Mouse (Mus musculus): ENCODE results near the gene Adcy1. TPM values are rescaled to one million over a fixed set of nuclear protein-coding genes. Genes with fewer than 3 reads are reported as not detected.

The Adcy1 gene
- polyA plus RNA-seq, 2 experiments = 0.13 to 0.24 TPM

- Histone ChIP-seq H3K4me3 (ENCODE audit: insufficient read depth in 1 of 2, low read depth in 2 of 2, low read length in 2 of 2) (no peak within 1 kb of the TSS), H3K9me3 (ENCODE audit: control insufficient read depth, low read length) (no peaks in the 10 kb centered on the region), H3K4me2 (ENCODE audit: low read depth) (no peak within 1 kb of the TSS), H3K9ac (replicated peaks) (no peak within 1 kb of the TSS), H3K27ac (no peak within 1 kb of the TSS), H3K27me3 (ENCODE audit: control insufficient read depth, insufficient read depth, low read length) (no peaks in the 10 kb centered on the region), H3K36me3 (replicated peaks; ENCODE audit: control insufficient read depth, insufficient read depth, low read depth) (no peaks in the 10 kb centered on the region), H3K4me1 (replicated peaks; ENCODE audit: control insufficient read depth in 2 of 2, insufficient read depth in 2 of 2, low read length in 1 of 2) (peaks cover 0 to 7% of the 10 kb centered on the region in 2 experiments; a peak in 2 of 4 replicates)
- DNase-seq (ENCODE audit: low read depth in 3 of 3, low spot score in 3 of 3) (no peak), ATAC-seq (ENCODE audit: insufficient read depth) (no peak)
- whole genome bisulfite sequencing (ENCODE audit: insufficient replicate concordance) = 73% methylated on average over 12 of the region's 13 CpGs
- no peak for TF ChIP-seq CTCF (IDR thresholded peaks at IDR 0.05; ENCODE audit: low read depth)
These were observed 125.2 kb downstream of the Adcy1 start, which contains the start of gene Gm11985 for GRCm38 (mm10) chr11:7188469-7188868. TSS of gene Gm11985 (minus strand) at chr11:7188569.

DNA sequence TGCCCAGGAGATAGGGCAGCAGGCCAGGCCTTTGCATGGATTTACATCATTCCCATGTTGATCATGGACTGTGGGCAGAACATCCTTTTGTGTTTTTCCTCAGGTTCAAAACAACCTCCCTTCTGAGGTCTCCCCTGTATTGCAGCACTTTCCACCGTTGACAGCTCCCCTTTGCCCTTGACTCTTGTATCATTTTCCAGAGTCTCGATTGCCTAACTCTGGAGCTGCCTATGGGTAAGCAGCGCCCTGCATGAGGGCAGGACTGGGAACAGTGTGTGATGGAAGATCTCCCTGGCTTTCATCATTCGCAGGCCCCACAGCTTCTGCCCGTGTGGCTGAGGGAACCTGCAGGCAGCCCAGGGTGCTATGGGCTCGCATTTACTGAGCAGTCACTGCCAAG, 129.4 kb downstream of the Adcy1 start:
- H3K4me3 ChIP-seq (ENCODE audit: insufficient read depth in 1 of 2, low read depth in 2 of 2, low read length in 2 of 2) = no peak overlapping the region
- H3K27me3 ChIP-seq (ENCODE audit: control insufficient read depth, insufficient read depth, low read length) = no peaks in the 10 kb centered on the region
- no peak overlapping the region for H3K27ac ChIP-seq
- H3K36me3 ChIP-seq (replicated peaks; ENCODE audit: control insufficient read depth, insufficient read depth, low read depth) = no peaks in the 10 kb centered on the region
- ATAC-seq (ENCODE audit: insufficient read depth) (peak; percentile 66), DNase-seq (ENCODE audit: low read depth in 3 of 3, low spot score in 3 of 3) (peak in 1 of 3 experiments; percentile 33)
- no peaks in the 10 kb centered on the region; the same call in 1 of the 2 replicates for H3K9me3 ChIP-seq (ENCODE audit: control insufficient read depth, low read length)
- H3K4me1 ChIP-seq (replicated peaks; ENCODE audit: control insufficient read depth in 2 of 2, insufficient read depth in 2 of 2, low read length in 1 of 2) = peaks cover 0 to 9% of the 10 kb centered on the region in 2 experiments; a peak in 1 of 4 replicates
- WGBS (ENCODE audit: insufficient replicate concordance) = 36% methylated on average over 6 of the region's 6 CpGs
- H3K9ac ChIP-seq (replicated peaks) = no peak overlapping the region
- TF ChIP-seq EP300 (IDR thresholded peaks at IDR 0.05; ENCODE audit: low read depth) (no peak), CTCF (IDR thresholded peaks at IDR 0.05; ENCODE audit: low read depth) (no peak)
- no peak overlapping the region for H3K4me2 ChIP-seq (ENCODE audit: low read depth)

- WGBS (ENCODE audit: insufficient replicate concordance) = 50% methylated on average over 9 of the region's 9 CpGs
- ATAC-seq (ENCODE audit: insufficient read depth) = no peak
- Histone ChIP-seq H3K27me3 (ENCODE audit: control insufficient read depth, insufficient read depth, low read length) (no peaks in the 10 kb centered on the region), H3K4me3 (ENCODE audit: insufficient read depth in 1 of 2, low read depth in 2 of 2, low read length in 2 of 2) (no peak overlapping the region), H3K27ac (no peak overlapping the region), H3K4me2 (ENCODE audit: low read depth) (no peak overlapping the region), H3K9ac (replicated peaks) (no peak overlapping the region), H3K4me1 (replicated peaks; ENCODE audit: control insufficient read depth in 2 of 2, insufficient read depth in 2 of 2, low read length in 1 of 2) (peaks cover 0 to 9% of the 10 kb centered on the region in 2 experiments; a peak in 1 of 4 replicates), H3K9me3 (ENCODE audit: control insufficient read depth, low read length) (no peaks in the 10 kb centered on the region; the same call in 1 of the 2 replicates), H3K36me3 (replicated peaks; ENCODE audit: control insufficient read depth, insufficient read depth, low read depth) (no peaks in the 10 kb centered on the region)
- no peak for DNase-seq (ENCODE audit: low read depth in 3 of 3, low spot score in 3 of 3)
- TF ChIP-seq EP300 (IDR thresholded peaks at IDR 0.05; ENCODE audit: low read depth) (no peak), CTCF (IDR thresholded peaks at IDR 0.05; ENCODE audit: low read depth) (no peak)
These were observed 129.8 kb downstream of the Adcy1 start for GRCm38 (mm10) chr11:7193134-7193533.

- Histone ChIP-seq H3K4me3 (ENCODE audit: insufficient read depth in 1 of 2, low read depth in 2 of 2, low read length in 2 of 2) (no peak overlapping the region), H3K27ac (no peak overlapping the region), H3K36me3 (replicated peaks; ENCODE audit: control insufficient read depth, insufficient read depth, low read depth) (no peaks in the 10 kb centered on the region), H3K4me2 (ENCODE audit: low read depth) (no peak overlapping the region), H3K27me3 (ENCODE audit: control insufficient read depth, insufficient read depth, low read length) (no peaks in the 10 kb centered on the region), H3K4me1 (replicated peaks; ENCODE audit: control insufficient read depth in 2 of 2, insufficient read depth in 2 of 2, low read length in 1 of 2) (peaks cover 0 to 9% of the 10 kb centered on the region in 2 experiments; a peak in 1 of 4 replicates), H3K9me3 (ENCODE audit: control insufficient read depth, low read length) (no peaks in the 10 kb centered on the region; the same call in 1 of the 2 replicates), H3K9ac (replicated peaks) (no peak overlapping the region)
- DNase-seq (ENCODE audit: low read depth in 3 of 3, low spot score in 3 of 3) (no peak), ATAC-seq (ENCODE audit: insufficient read depth) (no peak)
- 72% methylated on average over 10 of the region's 10 CpGs for WGBS (ENCODE audit: insufficient replicate concordance)
- TF ChIP-seq EP300 (IDR thresholded peaks at IDR 0.05; ENCODE audit: low read depth) (no peak), CTCF (IDR thresholded peaks at IDR 0.05; ENCODE audit: low read depth) (peak; percentile 35; the same call in 1 of the 2 replicates)
These were observed 131.4 kb downstream of the Adcy1 start for GRCm38 (mm10) chr11:7194432-7195311.

- Histone ChIP-seq H3K4me2 (ENCODE audit: low read depth) (no peak overlapping the region), H3K27me3 (ENCODE audit: control insufficient read depth, insufficient read depth, low read length) (no peaks in the 10 kb centered on the region), H3K27ac (no peak overlapping the region), H3K36me3 (replicated peaks; ENCODE audit: control insufficient read depth, insufficient read depth, low read depth) (no peaks in the 10 kb centered on the region), H3K9me3 (ENCODE audit: control insufficient read depth, low read length) (no peaks in the 10 kb centered on the region; the same call in 1 of the 2 replicates), H3K9ac (replicated peaks) (no peak overlapping the region), H3K4me3 (ENCODE audit: insufficient read depth in 1 of 2, low read depth in 2 of 2, low read length in 2 of 2) (no peak overlapping the region), H3K4me1 (replicated peaks; ENCODE audit: control insufficient read depth in 2 of 2, insufficient read depth in 2 of 2, low read length in 1 of 2) (peaks cover 0 to 6% of the 10 kb centered on the region in 2 experiments; a peak in 1 of 4 replicates)
- DNase-seq (ENCODE audit: low read depth in 3 of 3, low spot score in 3 of 3) = no peak
- ATAC-seq (ENCODE audit: insufficient read depth) = no peak
- TF ChIP-seq EP300 (IDR thresholded peaks at IDR 0.05; ENCODE audit: low read depth) (no peak), CTCF (IDR thresholded peaks at IDR 0.05; ENCODE audit: low read depth) (no peak)
- 54% methylated on average over 4 of the region's 4 CpGs for WGBS (ENCODE audit: insufficient replicate concordance)
These were observed 132.0 kb downstream of the Adcy1 start for GRCm38 (mm10) chr11:7195312-7195685.
